Mouse (Mus musculus) small intestine, adult 2 months (tissue): ENCODE measurements at regions not wholly inside any gene's neighbourhood (a gene's known extent, or its start where the extent isn't known, plus 50 kb on each side); places are given as distances from the start of the nearest gene placed in this dataset.

Source experiments
- H3K27ac ChIP-seq: fragments of 200-500 bp; 2 replicates; pipeline ENCODE4 v1.5.1; 2012; ENCODE audit warnings: low read depth, low read length, control low read depth, inconsistent platforms; ENCODE audit not compliant: insufficient read depth
- H3K27me3 ChIP-seq: fragments of 200-500 bp; 2 replicates; pipeline ENCODE4 v1.6.1; 2012; ENCODE audit warnings: mild to moderate bottlenecking, moderate library complexity, low read length, inconsistent platforms; ENCODE audit not compliant: control insufficient read depth, insufficient read depth
- H3K36me3 ChIP-seq: fragments of 200-500 bp; 2 replicates; pipeline ENCODE4 v1.6.1; 2012; ENCODE audit warnings: mild to moderate bottlenecking, low read length, control low read depth, inconsistent platforms; ENCODE audit not compliant: control insufficient read depth, insufficient read depth
- H3K4me1 ChIP-seq: fragments of 200-500 bp; 2 replicates; pipeline ENCODE4 v1.6.1; 2012; ENCODE audit warnings: low read length, inconsistent platforms, mixed read lengths; ENCODE audit not compliant: control insufficient read depth, insufficient read depth, insufficient read length
- H3K4me3 ChIP-seq: fragments of 200-500 bp; 2 replicates; pipeline ENCODE4 v1.5.1; 2012; ENCODE audit warnings: low read depth, mild to moderate bottlenecking, control low read depth, inconsistent platforms, low read length, moderate library complexity
- CTCF ChIP-seq: fragments of 200-500 bp; IDR thresholded peaks from 2 replicates; pipeline ENCODE4 v1.5.1; 2012; ENCODE audit warnings: low read depth, mild to moderate bottlenecking, control low read depth, inconsistent platforms, low read length, moderate library complexity, mixed read lengths; ENCODE audit not compliant: insufficient replicate concordance, insufficient read length; ENCODE audit errors: extremely low read depth
- POLR2A ChIP-seq: fragments of 200-500 bp; IDR thresholded peaks from 2 replicates; pipeline ENCODE4 v1.6.1; 2012; ENCODE audit warnings: low read depth, mild to moderate bottlenecking, control low read depth, inconsistent platforms, low read length, moderate library complexity
- WGBS: fragments of 180-500 bp; shearing (Covaris S2); methylation state at CpG from one replicate; pipeline ENCODE4 v1.1.7; 2018; 5-methylcytosine and 5-hydroxymethylcytosine counted together

GRCm38 (mm10) chr6:98842924-98843323, 500.4 kb upstream of the Gm765 start:
- TF ChIP-seq CTCF: no peak
- TF ChIP-seq POLR2A: no peak
- 18% methylated on average over 4 of the region's 4 CpGs for WGBS

DNA sequence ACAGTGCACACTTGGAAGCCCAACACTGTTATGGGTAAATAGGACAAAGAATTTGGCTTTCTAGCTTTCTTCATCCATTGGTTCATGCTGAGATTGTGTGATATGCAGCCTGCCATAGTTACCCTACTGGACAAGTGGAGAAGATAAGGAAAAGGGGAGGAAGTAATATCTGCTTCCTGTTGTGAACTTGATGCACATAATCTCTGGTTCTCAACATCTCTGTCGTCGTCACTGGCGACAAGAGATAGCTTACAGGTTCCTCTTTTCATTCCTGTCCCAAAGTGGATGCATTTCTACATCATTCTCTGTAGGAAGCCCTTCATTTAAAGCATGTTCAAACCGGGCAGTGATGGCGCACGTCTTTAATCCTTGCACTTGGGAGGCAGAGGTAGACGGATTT, 491.4 kb upstream of the Gm765 start:
- WGBS: 83% methylated on average over 7 of the region's 7 CpGs
- H3K4me3 ChIP-seq: no peak overlapping the region

More at GRCm38 (mm10) chr6:98842924-98843323, 500.4 kb upstream of the Gm765 start:
- Histone ChIP-seq H3K27ac (no peak overlapping the region), H3K27me3 (no peaks in the 10 kb centered on the region), H3K36me3 (no peaks in the 10 kb centered on the region), H3K4me3 (no peak overlapping the region), H3K4me1 (peaks cover 14% of the 10 kb centered on the region)

DNA sequence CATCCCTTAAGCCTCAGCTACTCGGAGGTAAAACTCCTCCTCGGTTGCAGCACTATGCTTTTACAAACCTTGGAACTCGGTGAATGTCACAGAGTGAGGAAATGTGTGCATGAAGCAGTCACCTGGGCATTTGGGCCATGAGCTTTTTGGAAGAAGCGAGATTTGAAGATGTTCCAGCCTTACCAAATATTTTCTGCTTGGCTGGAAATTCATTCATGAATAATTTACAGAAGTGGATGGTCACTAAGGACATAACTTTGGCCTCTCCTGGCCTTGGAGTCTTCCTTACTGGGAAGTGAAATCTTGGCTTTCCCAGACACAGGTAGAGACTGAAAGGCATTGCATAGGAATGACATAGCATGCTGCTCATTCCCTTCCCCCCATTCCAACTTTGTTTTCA, 487.6 kb upstream of the Gm765 start:
- no peaks in the 10 kb centered on the region for H3K27me3 ChIP-seq
- H3K27ac ChIP-seq: no peak overlapping the region
- WGBS: 71% methylated on average over 4 of the region's 4 CpGs
- H3K4me1 ChIP-seq: no peaks in the 10 kb centered on the region
- no peak overlapping the region for H3K4me3 ChIP-seq
- no peak for TF ChIP-seq CTCF
- no peaks in the 10 kb centered on the region for H3K36me3 ChIP-seq

More for the DNA sequence above, 491.4 kb upstream of the Gm765 start:
- TF ChIP-seq CTCF (no peak), POLR2A (no peak)
- Histone ChIP-seq H3K27me3 (no peaks in the 10 kb centered on the region), H3K27ac (no peak overlapping the region), H3K36me3 (no peaks in the 10 kb centered on the region), H3K4me1 (no peaks in the 10 kb centered on the region)

GRCm38 (mm10) chr6:98808046-98808445, 465.5 kb upstream of the Gm765 start:
- no peak for TF ChIP-seq CTCF
- TF ChIP-seq POLR2A: no peak
- no peaks in the 10 kb centered on the region for H3K27me3 ChIP-seq
- 84% methylated on average over 1 of the region's 1 CpGs for WGBS
- no peaks in the 10 kb centered on the region for H3K4me1 ChIP-seq
- H3K4me3 ChIP-seq: no peak overlapping the region
- no peaks in the 10 kb centered on the region for H3K36me3 ChIP-seq
- no peak overlapping the region for H3K27ac ChIP-seq

DNA sequence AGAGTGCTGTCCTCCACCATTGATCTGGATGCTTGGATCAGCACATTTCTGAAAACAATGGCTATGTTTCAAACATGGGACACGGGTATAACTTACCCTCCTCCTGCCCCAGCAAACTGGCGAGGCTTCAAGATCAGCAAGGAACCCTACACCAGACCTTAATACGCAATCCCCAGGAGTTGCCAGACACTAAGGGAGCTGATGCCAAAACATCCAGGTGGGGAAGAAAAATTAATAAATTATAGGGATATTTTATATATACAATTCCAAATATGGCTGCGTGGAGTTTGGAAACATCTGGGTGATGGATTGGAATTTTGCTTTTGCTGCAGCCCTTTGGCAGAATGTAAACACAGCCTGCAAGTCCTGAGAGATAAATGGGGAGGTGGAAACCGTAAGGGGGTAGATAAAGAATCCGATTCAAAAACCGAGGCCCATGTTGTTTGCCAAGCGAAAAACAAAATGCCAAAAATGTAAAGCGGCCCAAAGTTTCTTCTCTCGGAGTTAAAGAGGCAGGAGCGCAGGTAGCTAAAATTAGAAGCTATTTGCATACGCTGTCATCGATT, 460.9 kb upstream of the Gm765 start:
- TF ChIP-seq POLR2A (no peak), CTCF (no peak)
- Histone ChIP-seq H3K36me3 (no peaks in the 10 kb centered on the region), H3K4me1 (peaks cover 2% of the 10 kb centered on the region; the same call in 1 of the 2 replicates), H3K27ac (no peak overlapping the region), H3K27me3 (no peaks in the 10 kb centered on the region), H3K4me3 (no peak overlapping the region)
- 66% methylated on average over 13 of the region's 13 CpGs for WGBS

DNA sequence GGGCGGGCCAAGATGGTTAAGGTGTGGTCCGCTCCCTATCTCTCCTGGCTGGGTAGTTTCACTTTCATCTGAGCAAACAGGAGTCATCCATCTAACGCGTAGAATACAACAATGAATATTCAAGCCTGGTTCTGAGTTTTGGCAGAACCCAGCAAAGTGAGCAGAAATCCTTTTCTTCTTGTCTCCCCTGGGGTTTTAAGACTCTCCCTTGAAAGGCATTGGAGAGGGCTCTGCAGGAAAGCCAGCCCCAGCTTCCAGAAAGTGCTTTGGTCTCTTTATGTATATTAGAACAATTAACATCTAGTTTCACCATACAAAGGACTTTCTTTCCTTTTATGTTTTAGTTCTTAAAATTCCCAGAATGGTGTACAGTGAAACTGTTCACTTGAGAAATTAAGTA, 458.5 kb upstream of the Gm765 start:
- peaks cover 2% of the 10 kb centered on the region; the same call in 1 of the 2 replicates for H3K4me1 ChIP-seq
- no peak overlapping the region for H3K27ac ChIP-seq
- TF ChIP-seq POLR2A (no peak), CTCF (no peak)
- H3K36me3 ChIP-seq: no peaks in the 10 kb centered on the region
- no peaks in the 10 kb centered on the region for H3K27me3 ChIP-seq
- WGBS: 25% methylated on average over 4 of the region's 4 CpGs
- H3K4me3 ChIP-seq: no peak overlapping the region

GRCm38 (mm10) chr6:98800040-98800439, 457.5 kb upstream of the Gm765 start:
- TF ChIP-seq CTCF (no peak), POLR2A (no peak)
- WGBS: 83% methylated on average over 8 of the region's 8 CpGs
- Histone ChIP-seq H3K4me3 (no peak overlapping the region), H3K27ac (no peak overlapping the region), H3K36me3 (no peaks in the 10 kb centered on the region), H3K27me3 (no peaks in the 10 kb centered on the region), H3K4me1 (peaks cover 2% of the 10 kb centered on the region; the same call in 1 of the 2 replicates)

GRCm38 (mm10) chr6:98797778-98798177, 455.2 kb upstream of the Gm765 start:
- Histone ChIP-seq H3K4me1 (peaks cover 2% of the 10 kb centered on the region; the same call in 1 of the 2 replicates), H3K27me3 (no peaks in the 10 kb centered on the region), H3K4me3 (no peak overlapping the region), H3K36me3 (no peaks in the 10 kb centered on the region), H3K27ac (no peak overlapping the region)
- TF ChIP-seq POLR2A (no peak), CTCF (no peak)
- 68% methylated on average over 3 of the region's 3 CpGs for WGBS
